Mouse (Mus musculus) T-helper 2 cell (primary cell): ENCODE results near the gene AC161166.1.

Experiments used
- in situ Hi-C: fragments of 300-600 bp; cut with MboI, MseI; formaldehyde crosslinking; loops from one replicate; pipeline ENCODE4 v1.15.1; 2025; ENCODE audit warnings: high pct_unique_total_duplicates

AC161166.1 gene

GRCm38 (mm10) chr7:24462388-24463319 lies 49.6 kb downstream of the AC161166.1 start, which contains the start of gene Plaur:
Gene Plaur (plus strand): TSS chr7:24462484.
- in situ Hi-C loops: no loop called here

GRCm38 (mm10) chr7:24461376-24462051 lies 50.7 kb downstream of the AC161166.1 start:
- in situ Hi-C loops: no loop called here
